Mouse (Mus musculus) hindbrain, embryonic 13.5 days (tissue): ENCODE data around the gene Gnb1. TPM values are rescaled to one million over a fixed set of nuclear protein-coding genes. Genes with fewer than 3 reads are reported as not detected.

Experiments
- ATAC-seq: fragments of 200-750 bp; cut with Nextera tagmentation; 2 replicates; pipeline ENCODE4 v1.8.0; 2017; ENCODE audit warnings: moderate TSS enrichment; ENCODE audit not compliant: low FRiP score
- H3K27ac ChIP-seq: fragments of 300-500 bp; sonication (generic); 2 replicates; pipeline ENCODE4 v1.5.1; 2015; ENCODE audit warnings: inconsistent platforms, mild to moderate bottlenecking, moderate library complexity
- H3K27me3 ChIP-seq: fragments of 300-500 bp; sonication (generic); 2 replicates; pipeline ENCODE4 v1.6.1; 2015; ENCODE audit warnings: mild to moderate bottlenecking, inconsistent platforms
- H3K36me3 ChIP-seq: fragments of 300-500 bp; sonication (generic); 2 replicates; pipeline ENCODE4 v1.6.1; 2015; ENCODE audit warnings: mild to moderate bottlenecking, inconsistent platforms
- H3K4me1 ChIP-seq: fragments of 300-500 bp; sonication (generic); replicated peaks from 2 replicates; pipeline ENCODE4 v1.6.1; 2015; ENCODE audit warnings: inconsistent platforms
- H3K4me2 ChIP-seq: fragments of 300-500 bp; sonication (generic); 2 replicates; pipeline ENCODE4 v1.6.1; 2015; ENCODE audit warnings: inconsistent platforms, mild to moderate bottlenecking, moderate library complexity
- H3K4me3 ChIP-seq: fragments of 300-500 bp; sonication (generic); 2 replicates; pipeline ENCODE4 v1.5.1; 2015; ENCODE audit warnings: mild to moderate bottlenecking, inconsistent platforms
- H3K9ac ChIP-seq: fragments of 300-500 bp; sonication (generic); 2 replicates; pipeline ENCODE4 v1.6.1; 2015; ENCODE audit warnings: mild to moderate bottlenecking, inconsistent platforms
- H3K9me3 ChIP-seq: fragments of 300-500 bp; sonication (generic); 2 replicates; pipeline ENCODE4 v1.6.1; 2016; ENCODE audit warnings: inconsistent platforms
- WGBS: fragments of 180-500 bp; shearing (Covaris S2); methylation state at CpG from one replicate; pipeline ENCODE4 v1.1.7; 2015; 5-methylcytosine and 5-hydroxymethylcytosine counted together
- polyA plus RNA-seq: library from polyadenylated mRNA; unstranded; fragments of >200 nt; fragmentation: Nextera tagmentation; extraction: Ambion mirVana; gene quantifications from 2 replicates; pipeline ENCODE4 v1.2.1, GENCODE M21; 2015

Gene Gnb1
- polyA plus RNA-seq, result 1,012 and 1,052 TPM in 2 replicates

GRCm38 (mm10) chr4:155490990-155491504, at the start of gene Gnb1:
Gnb1 (plus strand) TSS chr4:155491361.
- WGBS, result 0% methylated on average over 26 of the region's 60 CpGs
- Histone ChIP-seq H3K27ac (peak within 1 kb of the TSS; percentile 97), H3K9ac (peak within 1 kb of the TSS; percentile 100), H3K36me3 (no peaks in the 10 kb centered on the region), H3K4me1 (peaks cover 51% of the 10 kb centered on the region), H3K9me3 (no peaks in the 10 kb centered on the region), H3K27me3 (no peaks in the 10 kb centered on the region), H3K4me2 (peak within 1 kb of the TSS; percentile 82), H3K4me3 (peak within 1 kb of the TSS; percentile 99)
- peak; percentile 83 for ATAC-seq

- no peaks in the 10 kb centered on the region for H3K36me3 ChIP-seq
- H3K27me3 ChIP-seq, result no peaks in the 10 kb centered on the region
- H3K4me2 ChIP-seq, result no peak overlapping the region
- no peak overlapping the region for H3K27ac ChIP-seq
- H3K9ac ChIP-seq, result no peak overlapping the region
- H3K4me1 ChIP-seq, result no peaks in the 10 kb centered on the region
- WGBS, result 91% methylated on average over 3 of the region's 3 CpGs
- H3K9me3 ChIP-seq, result no peaks in the 10 kb centered on the region
- no peak for ATAC-seq
- no peak overlapping the region for H3K4me3 ChIP-seq
Observed at GRCm38 (mm10) chr4:155442808-155443207, 48.4 kb upstream of the Gnb1 start.

- H3K27ac ChIP-seq, result no peak overlapping the region
- no peak overlapping the region for H3K9ac ChIP-seq
- H3K36me3 ChIP-seq, result no peaks in the 10 kb centered on the region
- H3K27me3 ChIP-seq, result no peaks in the 10 kb centered on the region
- ATAC-seq, result no peak
- no peaks in the 10 kb centered on the region for H3K4me1 ChIP-seq
- H3K4me2 ChIP-seq, result no peak overlapping the region
- 38% methylated on average over 10 of the region's 10 CpGs for WGBS
- H3K4me3 ChIP-seq, result no peak overlapping the region
- no peaks in the 10 kb centered on the region for H3K9me3 ChIP-seq
Observed at GRCm38 (mm10) chr4:155451597-155451996, 39.6 kb upstream of the Gnb1 start.

GRCm38 (mm10) chr4:155458575-155458974, 32.6 kb upstream of the Gnb1 start:
- Histone ChIP-seq H3K4me2 (no peak overlapping the region), H3K27me3 (no peaks in the 10 kb centered on the region), H3K27ac (no peak overlapping the region), H3K4me1 (no peaks in the 10 kb centered on the region), H3K4me3 (no peak overlapping the region), H3K9ac (no peak overlapping the region), H3K36me3 (no peaks in the 10 kb centered on the region), H3K9me3 (no peaks in the 10 kb centered on the region)
- WGBS, result 87% methylated on average over 5 of the region's 5 CpGs
- ATAC-seq, result no peak

- Histone ChIP-seq H3K9ac (no peak overlapping the region), H3K27me3 (no peaks in the 10 kb centered on the region), H3K9me3 (no peaks in the 10 kb centered on the region), H3K4me3 (no peak overlapping the region), H3K4me1 (no peaks in the 10 kb centered on the region), H3K27ac (no peak overlapping the region), H3K4me2 (no peak overlapping the region), H3K36me3 (no peaks in the 10 kb centered on the region)
- ATAC-seq, result no peak
- WGBS, result 86% methylated on average over 13 of the region's 13 CpGs
Observed at GRCm38 (mm10) chr4:155463050-155463449, 28.1 kb upstream of the Gnb1 start.

- H3K4me2 ChIP-seq, result no peak overlapping the region
- no peaks in the 10 kb centered on the region for H3K9me3 ChIP-seq
- no peak overlapping the region for H3K9ac ChIP-seq
- H3K4me3 ChIP-seq, result no peak overlapping the region
- no peak for ATAC-seq
- WGBS, result 91% methylated on average over 6 of the region's 6 CpGs
- H3K4me1 ChIP-seq, result no peaks in the 10 kb centered on the region
- no peaks in the 10 kb centered on the region for H3K36me3 ChIP-seq
- no peak overlapping the region for H3K27ac ChIP-seq
- no peaks in the 10 kb centered on the region; the same call in 1 of the 2 replicates for H3K27me3 ChIP-seq
Observed at GRCm38 (mm10) chr4:155463611-155464010, 27.6 kb upstream of the Gnb1 start.

GRCm38 (mm10) chr4:155464061-155464460, 27.1 kb upstream of the Gnb1 start:
- peaks cover 3% of the 10 kb centered on the region; the same call in 1 of the 2 replicates for H3K27me3 ChIP-seq
- H3K4me1 ChIP-seq, result no peaks in the 10 kb centered on the region; the same call in 1 of the 2 replicates
- no peaks in the 10 kb centered on the region for H3K9me3 ChIP-seq
- WGBS, result 94% methylated on average over 4 of the region's 4 CpGs
- no peak for ATAC-seq
- no peak overlapping the region for H3K4me3 ChIP-seq
- H3K4me2 ChIP-seq, result no peak overlapping the region
- H3K27ac ChIP-seq, result no peak overlapping the region
- H3K9ac ChIP-seq, result no peak overlapping the region
- H3K36me3 ChIP-seq, result no peaks in the 10 kb centered on the region

- H3K9ac ChIP-seq, result no peak overlapping the region
- WGBS, result 75% methylated on average over 6 of the region's 6 CpGs
- H3K36me3 ChIP-seq, result no peaks in the 10 kb centered on the region
- no peak overlapping the region for H3K4me2 ChIP-seq
- no peaks in the 10 kb centered on the region for H3K9me3 ChIP-seq
- no peak overlapping the region for H3K4me3 ChIP-seq
- no peak for ATAC-seq
- no peak overlapping the region for H3K27ac ChIP-seq
- H3K27me3 ChIP-seq, result peaks cover 6% of the 10 kb centered on the region; the same call in 1 of the 2 replicates
- H3K4me1 ChIP-seq, result no peaks in the 10 kb centered on the region; the same call in 1 of the 2 replicates
Observed at GRCm38 (mm10) chr4:155465607-155466006, 25.6 kb upstream of the Gnb1 start.

GRCm38 (mm10) chr4:155466080-155466479, 25.1 kb upstream of the Gnb1 start:
- no peak overlapping the region for H3K4me2 ChIP-seq
- ATAC-seq, result no peak
- H3K4me3 ChIP-seq, result no peak overlapping the region
- peaks cover 6% of the 10 kb centered on the region; the same call in 1 of the 2 replicates for H3K27me3 ChIP-seq
- H3K36me3 ChIP-seq, result no peaks in the 10 kb centered on the region
- WGBS, result 87% methylated on average over 5 of the region's 5 CpGs
- no peaks in the 10 kb centered on the region; the same call in 1 of the 2 replicates for H3K4me1 ChIP-seq
- H3K9me3 ChIP-seq, result no peaks in the 10 kb centered on the region
- H3K9ac ChIP-seq, result no peak overlapping the region
- no peak overlapping the region for H3K27ac ChIP-seq

- H3K4me3 ChIP-seq, result no peak overlapping the region
- no peak for ATAC-seq
- no peaks in the 10 kb centered on the region for H3K36me3 ChIP-seq
- no peak overlapping the region for H3K27ac ChIP-seq
- WGBS, result 88% methylated on average over 13 of the region's 13 CpGs
- H3K4me2 ChIP-seq, result no peak overlapping the region
- H3K9me3 ChIP-seq, result no peaks in the 10 kb centered on the region
- no peaks in the 10 kb centered on the region; the same call in 1 of the 2 replicates for H3K4me1 ChIP-seq
- peaks cover 6% of the 10 kb centered on the region; the same call in 1 of the 2 replicates for H3K27me3 ChIP-seq
- no peak overlapping the region for H3K9ac ChIP-seq
Observed at GRCm38 (mm10) chr4:155467237-155468010, 23.7 kb upstream of the Gnb1 start.

GRCm38 (mm10) chr4:155468952-155469351, 22.2 kb upstream of the Gnb1 start, which contains the start of gene Tmem52:
Tmem52 (plus strand) TSS chr4:155469114.
- peaks cover 6% of the 10 kb centered on the region for H3K4me1 ChIP-seq
- no peak for ATAC-seq
- no peaks in the 10 kb centered on the region for H3K9me3 ChIP-seq
- no peaks in the 10 kb centered on the region for H3K36me3 ChIP-seq
- 0 out of 2 replicates have a peak within 1 kb of the TSS, but pooled peaks have one; percentile 23 for H3K4me2 ChIP-seq
- no peak within 1 kb of the TSS for H3K9ac ChIP-seq
- H3K27ac ChIP-seq, result no peak within 1 kb of the TSS
- peaks cover 6% of the 10 kb centered on the region; the same call in 1 of the 2 replicates for H3K27me3 ChIP-seq
- no peak within 1 kb of the TSS for H3K4me3 ChIP-seq
- 16% methylated on average over 19 of the region's 21 CpGs for WGBS

- H3K27me3 ChIP-seq, result peaks cover 6% of the 10 kb centered on the region; the same call in 1 of the 2 replicates
- no peak overlapping the region for H3K4me3 ChIP-seq
- no peak overlapping the region for H3K4me2 ChIP-seq
- H3K9ac ChIP-seq, result no peak overlapping the region
- H3K4me1 ChIP-seq, result peaks cover 6% of the 10 kb centered on the region
- no peak for ATAC-seq
- no peaks in the 10 kb centered on the region for H3K36me3 ChIP-seq
- H3K9me3 ChIP-seq, result no peaks in the 10 kb centered on the region
- WGBS, result 87% methylated on average over 18 of the region's 18 CpGs
- no peak overlapping the region for H3K27ac ChIP-seq
Observed at GRCm38 (mm10) chr4:155469590-155470262, 21.4 kb upstream of the Gnb1 start.
